Mouse (Mus musculus) layer of hippocampus, adult 2 months (tissue): ENCODE data around the gene Pqlc2. TPM values are rescaled to one million over a fixed set of nuclear protein-coding genes. Genes with fewer than 3 reads are reported as not detected.

Source experiments
- DNase-seq, 2 experiments: peaks; one replicate each; pipeline ENCODE4 v3.0.0; 2022; ENCODE audit warnings: low spot score in 2 of 2
- H3K27ac ChIP-seq: fragments of 200-600 bp; 2 replicates; pipeline ENCODE4 v1.8.1; 2022
- H3K4me3 ChIP-seq: fragments of 200-600 bp; 2 replicates; pipeline ENCODE4 v1.8.1; 2022; ENCODE audit warnings: mild to moderate bottlenecking
- CTCF ChIP-seq: fragments of 200-600 bp; conservative IDR thresholded peaks from 2 replicates; pipeline ENCODE4 v1.8.1; 2022; ENCODE audit warnings: antibody characterized with exemption, mild to moderate bottlenecking, moderate library complexity
- total RNA-seq, 2 experiments: library from RNA; stranded (reverse); gene quantifications; 2 replicates each; pipeline ENCODE4 v1.2.3; 2021

Pqlc2 gene
- total RNA-seq, 2 experiments from 2014 or later, result 12.5 to 13.3 TPM

GRCm38 (mm10) chr4:139297566-139297965 lies 12.9 kb downstream of the Pqlc2 start:
- Histone ChIP-seq H3K27ac (peak overlapping the region; percentile 32; the same call in 1 of the 2 replicates), H3K4me3 (no peak overlapping the region)
- peak in 1 of 2 experiments; percentile 48 for DNase-seq
- TF ChIP-seq CTCF, result peak; percentile 46

GRCm38 (mm10) chr4:139292038-139292437 lies 18.5 kb downstream of the Pqlc2 start:
- Histone ChIP-seq H3K4me3 (no peak overlapping the region), H3K27ac (peak overlapping the region; percentile 81; the same call in 1 of the 2 replicates)
- DNase-seq, result no peak
- TF ChIP-seq CTCF, result no peak

GRCm38 (mm10) chr4:139291099-139291498 lies 19.4 kb downstream of the Pqlc2 start:
- H3K4me3 ChIP-seq, result no peak overlapping the region
- no peak for TF ChIP-seq CTCF
- DNase-seq, result no peak
- peak overlapping the region; percentile 81 for H3K27ac ChIP-seq

GRCm38 (mm10) chr4:139289017-139289416 lies 21.5 kb downstream of the Pqlc2 start:
- TF ChIP-seq CTCF, result peak; percentile 92
- Histone ChIP-seq H3K27ac (peak overlapping the region; percentile 81), H3K4me3 (no peak overlapping the region)
- peak; percentile 61 to 73 for DNase-seq

GRCm38 (mm10) chr4:139287122-139287863 lies 23.2 kb downstream of the Pqlc2 start:
- peak; percentile 76 to 93 for DNase-seq
- Histone ChIP-seq H3K4me3 (no peak overlapping the region), H3K27ac (peak overlapping the region; percentile 81)
- TF ChIP-seq CTCF, result peak; percentile 99

GRCm38 (mm10) chr4:139286234-139286633 lies 24.3 kb downstream of the Pqlc2 start:
- TF ChIP-seq CTCF, result no peak
- Histone ChIP-seq H3K27ac (peak overlapping the region; percentile 67), H3K4me3 (no peak overlapping the region)

GRCm38 (mm10) chr4:139284877-139285276 lies 25.6 kb downstream of the Pqlc2 start:
- H3K27ac ChIP-seq, result peak overlapping the region; percentile 57
- TF ChIP-seq CTCF, result no peak
- H3K4me3 ChIP-seq, result no peak overlapping the region
- DNase-seq, result no peak

More at GRCm38 (mm10) chr4:139286234-139286633, 24.3 kb downstream of the Pqlc2 start:
- DNase-seq, result no peak

- Histone ChIP-seq H3K4me3 (no peak overlapping the region), H3K27ac (peak overlapping the region; percentile 43)
- TF ChIP-seq CTCF, result no peak
- peak in 1 of 2 experiments; percentile 25 for DNase-seq
Observed at GRCm38 (mm10) chr4:139282955-139283417, 27.5 kb downstream of the Pqlc2 start.

GRCm38 (mm10) chr4:139281791-139282345 lies 28.6 kb downstream of the Pqlc2 start:
- Histone ChIP-seq H3K4me3 (no peak overlapping the region), H3K27ac (no peak overlapping the region)
- TF ChIP-seq CTCF, result no peak
- DNase-seq, result no peak

GRCm38 (mm10) chr4:139280530-139280929 lies 30.0 kb downstream of the Pqlc2 start:
- no peak for TF ChIP-seq CTCF
- no peak overlapping the region for H3K4me3 ChIP-seq
- DNase-seq, result no peak
- no peak overlapping the region for H3K27ac ChIP-seq

GRCm38 (mm10) chr4:139276411-139276810 lies 34.1 kb downstream of the Pqlc2 start:
- DNase-seq, result no peak
- Histone ChIP-seq H3K27ac (no peak overlapping the region), H3K4me3 (no peak overlapping the region)
- TF ChIP-seq CTCF, result no peak

GRCm38 (mm10) chr4:139274573-139274972 lies 35.9 kb downstream of the Pqlc2 start:
- no peak for TF ChIP-seq CTCF
- DNase-seq, result no peak
- no peak overlapping the region for H3K27ac ChIP-seq
- H3K4me3 ChIP-seq, result no peak overlapping the region

- Histone ChIP-seq H3K27ac (no peak overlapping the region), H3K4me3 (no peak overlapping the region)
- DNase-seq, result no peak
- no peak for TF ChIP-seq CTCF
Observed at GRCm38 (mm10) chr4:139272951-139273680, 37.4 kb downstream of the Pqlc2 start.

- Histone ChIP-seq H3K4me3 (no peak overlapping the region), H3K27ac (no peak overlapping the region)
- no peak for TF ChIP-seq CTCF
- DNase-seq, result no peak
Observed at GRCm38 (mm10) chr4:139271562-139271961, 38.9 kb downstream of the Pqlc2 start.
